Mouse (Mus musculus) skeletal muscle tissue, adult 2 months (tissue): Measurements from ENCODE around the gene Pcdh19.
A peak's percentile ranks its signal among the peaks of the same experiment; 100 is the strongest.
"Not testable (repeated sequence)": the region's sequence is repeated elsewhere in the genome, so short reads cannot be mapped to it uniquely, and the experiment has no call there.

ENCODE experiments used
- DNase-seq: peaks from one replicate; pipeline ENCODE4 v3.0.0-alpha.2; 2012; ENCODE audit warnings: low read depth, low spot score

Pcdh19 gene

GRCm38 (mm10) chrX:133688840-133689239, at the start of gene Pcdh19:
TSS of gene Pcdh19 (minus strand) at chrX:133688987.
- DNase-seq, result peak; percentile 77

- DNase-seq, result no peak
Measured at GRCm38 (mm10) chrX:133735871-133736270, 47.1 kb upstream of the Pcdh19 start.

- peak; percentile 15 for DNase-seq
Measured at GRCm38 (mm10) chrX:133734984-133735383, 46.2 kb upstream of the Pcdh19 start.

- DNase-seq, result no peak
Measured at GRCm38 (mm10) chrX:133721517-133721916, 32.7 kb upstream of the Pcdh19 start.

- no peak for DNase-seq
Measured at GRCm38 (mm10) chrX:133710621-133711020, 21.8 kb upstream of the Pcdh19 start.

- DNase-seq, result no peak
Measured at GRCm38 (mm10) chrX:133702902-133703301, 14.1 kb upstream of the Pcdh19 start.

- not testable (repeated sequence) for DNase-seq
Measured at GRCm38 (mm10) chrX:133697871-133698270, 9.1 kb upstream of the Pcdh19 start.

GRCm38 (mm10) chrX:133696461-133696860, 7.7 kb upstream of the Pcdh19 start:
- peak; percentile 22 for DNase-seq

GRCm38 (mm10) chrX:133693037-133693760, 4.4 kb upstream of the Pcdh19 start:
- DNase-seq, result peak; percentile 54

GRCm38 (mm10) chrX:133692392-133692790, 3.6 kb upstream of the Pcdh19 start:
- DNase-seq, result no peak

GRCm38 (mm10) chrX:133691581-133692391, 3.0 kb upstream of the Pcdh19 start:
- peak; percentile 52 for DNase-seq

GRCm38 (mm10) chrX:133690822-133691221, 2.0 kb upstream of the Pcdh19 start:
- DNase-seq, result no peak

- peak; percentile 31 for DNase-seq
Measured at GRCm38 (mm10) chrX:133689576-133690250, 926 bp upstream of the Pcdh19 start.

- DNase-seq, result no peak
Measured at GRCm38 (mm10) chrX:133688156-133688555, 631 bp downstream of the Pcdh19 start.

GRCm38 (mm10) chrX:133687666-133688151, 1.1 kb downstream of the Pcdh19 start:
- DNase-seq, result no peak

- no peak for DNase-seq
Measured at GRCm38 (mm10) chrX:133686533-133687311, 2.1 kb downstream of the Pcdh19 start.

GRCm38 (mm10) chrX:133685572-133685971, 3.2 kb downstream of the Pcdh19 start:
- DNase-seq, result no peak

GRCm38 (mm10) chrX:133683961-133684360, 4.8 kb downstream of the Pcdh19 start:
- DNase-seq, result no peak

- no peak for DNase-seq
Measured at GRCm38 (mm10) chrX:133675121-133675520, 13.7 kb downstream of the Pcdh19 start.

GRCm38 (mm10) chrX:133673796-133674195, 15.0 kb downstream of the Pcdh19 start:
- DNase-seq, result no peak

- no peak for DNase-seq
Measured at GRCm38 (mm10) chrX:133660111-133660510, 28.7 kb downstream of the Pcdh19 start.
